4 mouse cellular contexts compared by ENCODE assay signal in genomic region chr1:130246264-130246663, GRCm38 (mm10).
DNase-seq lines count a peak whose midpoint lies in the region.
"Not testable (repeated sequence)": the region's sequence is repeated elsewhere in the genome, so short reads cannot be mapped to it uniquely, and the experiment has no call there.

No protein-coding gene starts in this region.

- in situ Hi-C loops in ES-E14 (cut with MboI; ENCODE audit: low sequenced_read_pairs in 2 of 2, unreplicated experiment in 2 of 2): not testable (repeated sequence)

- H3K9ac ChIP-seq in ES-E14 (ENCODE audit: insufficient read depth, low read depth, low read length, poor library complexity, severe bottlenecking): not testable (repeated sequence)

- peak overlapping the region; percentile 69 for H3K27ac ChIP-seq in ES-E14 (ENCODE audit: insufficient read depth, low read depth, low read length, poor library complexity, severe bottlenecking)

- not testable (repeated sequence) for H3K4me3 ChIP-seq in ES-E14 (ENCODE audit: insufficient read depth in 1 of 2, low read depth in 1 of 2, low read length in 2 of 2, poor library complexity in 1 of 2, severe bottlenecking in 1 of 2)

- H3K4me1 ChIP-seq in ES-E14 (ENCODE audit: control insufficient read depth in 2 of 2, insufficient read depth in 2 of 2, low read length in 2 of 2, poor library complexity in 1 of 2): not testable (repeated sequence)

- not testable (repeated sequence) for H3K9me3 ChIP-seq in ES-E14 (ENCODE audit: control insufficient read depth, insufficient read depth, low read depth, low read length)

- H3K36me3 ChIP-seq in ES-E14 (ENCODE audit: control insufficient read depth, insufficient read depth, low read length, poor library complexity, severe bottlenecking): not testable (repeated sequence)

- DNase-seq in ES-CJ7 (ENCODE audit: low read depth, low spot score) (peak; percentile 69), R1 (ENCODE audit: low read depth, low spot score) (peak; percentile 95), ZHBTc4 (ENCODE audit: low read depth, low spot score) (peak; percentile 78)
- DNase-seq in ES-E14 (ENCODE audit: low read depth, low spot score): not testable (repeated sequence)
